Mouse (Mus musculus): ENCODE data around the gene Zbp1.

DNA sequence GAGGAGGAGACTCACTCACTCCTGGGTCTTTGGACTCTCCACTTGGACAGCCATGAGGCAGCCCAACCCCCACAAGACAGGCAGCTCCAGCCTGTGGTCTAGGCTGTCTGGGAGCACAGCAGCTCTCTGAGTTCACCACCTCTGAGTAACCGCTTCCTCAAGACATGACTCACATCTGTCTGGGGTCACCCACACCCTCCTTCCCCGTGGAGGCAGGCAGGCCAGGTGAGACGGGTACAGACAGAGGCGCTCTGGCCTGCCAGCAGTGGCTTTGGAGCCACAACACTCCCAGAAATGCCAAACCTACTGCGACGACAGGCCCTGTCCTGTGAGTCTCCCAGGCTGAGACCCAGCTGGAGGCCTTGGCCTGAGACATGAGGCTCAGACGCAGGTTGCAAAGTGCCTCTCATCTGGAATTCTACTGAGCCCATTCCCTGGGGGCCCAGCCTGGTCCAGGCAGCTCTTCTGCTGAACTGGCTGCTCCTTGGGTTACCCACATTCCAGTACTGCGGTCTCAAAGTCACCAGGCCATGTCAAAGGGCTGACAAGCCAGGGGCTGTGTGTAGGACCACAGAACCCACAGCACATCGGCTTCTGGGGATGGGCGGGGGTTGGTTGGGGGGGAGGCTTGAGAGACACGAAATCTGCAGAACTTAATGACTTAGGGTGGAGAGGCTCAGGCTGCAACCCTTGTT lies 45.1 kb upstream of the Zbp1 start:
- TF ChIP-seq POLR2A (IDR thresholded peaks at IDR 0.05; ENCODE audit: control insufficient read depth, extremely low read depth, insufficient read depth, low read length, poor library complexity) (no peak), CTCF (IDR thresholded peaks at IDR 0.05; ENCODE audit: borderline replicate concordance, control insufficient read depth, extremely low read depth, insufficient read depth, low read length, poor library complexity) (no peak)
